Mouse (Mus musculus): ENCODE results near the gene Gpr156. TPM values are rescaled to one million over a fixed set of nuclear protein-coding genes. Genes with fewer than 3 reads are reported as not detected.

Gene Gpr156
- polyA plus RNA-seq (2015; fragmentation: Nextera tagmentation; extraction: Ambion mirVana), result 3.3 and 4.0 TPM in 2 replicates

- H3K36me3 ChIP-seq, result no peaks in the 10 kb centered on the region
- ATAC-seq (ENCODE audit: low FRiP score), result peak; percentile 90
- peak within 1 kb of the TSS; percentile 61 for H3K4me3 ChIP-seq (replicated peaks)
- WGBS, result 1% methylated on average over 52 of the region's 53 CpGs
- H3K9me3 ChIP-seq (replicated peaks), result 0 out of 2 replicates have a peak, but pooled peaks cover 2% of the 10 kb centered on the region
- peaks cover 26% of the 10 kb centered on the region for H3K4me1 ChIP-seq
- no peak within 1 kb of the TSS for H3K27ac ChIP-seq (replicated peaks)
- H3K4me2 ChIP-seq, result peak within 1 kb of the TSS; percentile 95
- peak within 1 kb of the TSS; percentile 67 for H3K9ac ChIP-seq (replicated peaks)
- no peaks in the 10 kb centered on the region for H3K27me3 ChIP-seq (replicated peaks)
Measured at GRCm38 (mm10) chr16:37916138-37916817, at the start of gene Gpr156. TSS of gene Gpr156 (plus strand) at chr16:37916496.

- H3K4me1 ChIP-seq, result peaks cover 31% of the 10 kb centered on the region
- no peaks in the 10 kb centered on the region for H3K9me3 ChIP-seq (replicated peaks)
- peak within 1 kb of the TSS; percentile 98 for H3K4me3 ChIP-seq (replicated peaks)
- no peaks in the 10 kb centered on the region for H3K27me3 ChIP-seq (replicated peaks)
- ATAC-seq (ENCODE audit: low FRiP score), result peak; percentile 97
- WGBS, result under 1% methylated on average over 81 of the region's 86 CpGs
- peak within 1 kb of the TSS; percentile 99 for H3K27ac ChIP-seq (replicated peaks)
- no peaks in the 10 kb centered on the region for H3K36me3 ChIP-seq
- H3K9ac ChIP-seq (replicated peaks), result peak within 1 kb of the TSS; percentile 98
- H3K4me2 ChIP-seq, result peak within 1 kb of the TSS; percentile 69
Measured at GRCm38 (mm10) chr16:37867791-37868505, 48.3 kb upstream of the Gpr156 start, which contains the start of gene Lrrc58. TSS of gene Lrrc58 (plus strand) at chr16:37868389.

- H3K9me3 ChIP-seq (replicated peaks), result no peaks in the 10 kb centered on the region
- H3K4me2 ChIP-seq, result peak overlapping the region; percentile 69
- H3K27ac ChIP-seq (replicated peaks), result peak overlapping the region; percentile 99
- peaks cover 34% of the 10 kb centered on the region for H3K4me1 ChIP-seq
- no peaks in the 10 kb centered on the region for H3K36me3 ChIP-seq
- under 1% methylated on average over 86 of the region's 87 CpGs for WGBS
- ATAC-seq (ENCODE audit: low FRiP score), result peak; percentile 79
- peak overlapping the region; percentile 98 for H3K4me3 ChIP-seq (replicated peaks)
- no peaks in the 10 kb centered on the region for H3K27me3 ChIP-seq (replicated peaks)
- peak overlapping the region; percentile 98 for H3K9ac ChIP-seq (replicated peaks)
Measured at GRCm38 (mm10) chr16:37868506-37869469, 47.5 kb upstream of the Gpr156 start.

- H3K9ac ChIP-seq (replicated peaks), result peak overlapping the region; percentile 98
- H3K4me1 ChIP-seq, result peaks cover 34% of the 10 kb centered on the region
- H3K4me3 ChIP-seq (replicated peaks), result peak overlapping the region; percentile 98
- no peak for ATAC-seq (ENCODE audit: low FRiP score)
- peak overlapping the region; percentile 99 for H3K27ac ChIP-seq (replicated peaks)
- peak overlapping the region; percentile 69 for H3K4me2 ChIP-seq
- H3K36me3 ChIP-seq, result no peaks in the 10 kb centered on the region
- H3K9me3 ChIP-seq (replicated peaks), result no peaks in the 10 kb centered on the region
- H3K27me3 ChIP-seq (replicated peaks), result no peaks in the 10 kb centered on the region
- 33% methylated on average over 4 of the region's 4 CpGs for WGBS
Measured at GRCm38 (mm10) chr16:37869470-37870231, 46.6 kb upstream of the Gpr156 start.

- H3K9ac ChIP-seq (replicated peaks), result no peak overlapping the region
- ATAC-seq (ENCODE audit: low FRiP score), result no peak
- peaks cover 34% of the 10 kb centered on the region for H3K4me1 ChIP-seq
- 74% methylated on average over 4 of the region's 4 CpGs for WGBS
- peak overlapping the region; percentile 69 for H3K4me2 ChIP-seq
- no peak overlapping the region for H3K27ac ChIP-seq (replicated peaks)
- no peak overlapping the region for H3K4me3 ChIP-seq (replicated peaks)
- no peaks in the 10 kb centered on the region for H3K36me3 ChIP-seq
- no peaks in the 10 kb centered on the region for H3K9me3 ChIP-seq (replicated peaks)
- no peaks in the 10 kb centered on the region for H3K27me3 ChIP-seq (replicated peaks)
Measured at GRCm38 (mm10) chr16:37871112-37871715, 45.1 kb upstream of the Gpr156 start.

GRCm38 (mm10) chr16:37874501-37875235 is 41.6 kb upstream of the Gpr156 start:
- H3K27ac ChIP-seq (replicated peaks), result no peak overlapping the region

GRCm38 (mm10) chr16:37877406-37877805 is 38.9 kb upstream of the Gpr156 start:
- Histone ChIP-seq H3K36me3 (peaks cover 39% of the 10 kb centered on the region), H3K4me3 (replicated peaks) (no peak overlapping the region), H3K4me1 (peaks cover 12% of the 10 kb centered on the region), H3K27me3 (replicated peaks) (no peaks in the 10 kb centered on the region), H3K4me2 (no peak overlapping the region), H3K27ac (replicated peaks) (no peak overlapping the region), H3K9me3 (replicated peaks) (no peaks in the 10 kb centered on the region), H3K9ac (replicated peaks) (no peak overlapping the region)
- no peak for ATAC-seq (ENCODE audit: low FRiP score)
- 100% methylated on average over 3 of the region's 3 CpGs for WGBS

More at GRCm38 (mm10) chr16:37874501-37875235, 41.6 kb upstream of the Gpr156 start:
- no peak overlapping the region for H3K4me3 ChIP-seq (replicated peaks)
- peaks cover 16% of the 10 kb centered on the region for H3K36me3 ChIP-seq
- no peak overlapping the region for H3K9ac ChIP-seq (replicated peaks)
- no peaks in the 10 kb centered on the region for H3K9me3 ChIP-seq (replicated peaks)
- H3K4me2 ChIP-seq, result no peak overlapping the region
- H3K27me3 ChIP-seq (replicated peaks), result no peaks in the 10 kb centered on the region
- WGBS, result 79% methylated on average over 4 of the region's 4 CpGs
- no peak for ATAC-seq (ENCODE audit: low FRiP score)
- H3K4me1 ChIP-seq, result peaks cover 33% of the 10 kb centered on the region

GRCm38 (mm10) chr16:37878951-37879505 is 37.3 kb upstream of the Gpr156 start:
- Histone ChIP-seq H3K9ac (replicated peaks) (no peak overlapping the region), H3K4me2 (no peak overlapping the region), H3K27ac (replicated peaks) (no peak overlapping the region), H3K4me1 (peaks cover 6% of the 10 kb centered on the region; the same call in 1 of the 2 replicates), H3K27me3 (replicated peaks) (no peaks in the 10 kb centered on the region), H3K36me3 (peaks cover 55% of the 10 kb centered on the region), H3K9me3 (replicated peaks) (no peaks in the 10 kb centered on the region), H3K4me3 (replicated peaks) (no peak overlapping the region)
- WGBS, result 88% methylated on average over 7 of the region's 7 CpGs
- ATAC-seq (ENCODE audit: low FRiP score), result no peak

DNA sequence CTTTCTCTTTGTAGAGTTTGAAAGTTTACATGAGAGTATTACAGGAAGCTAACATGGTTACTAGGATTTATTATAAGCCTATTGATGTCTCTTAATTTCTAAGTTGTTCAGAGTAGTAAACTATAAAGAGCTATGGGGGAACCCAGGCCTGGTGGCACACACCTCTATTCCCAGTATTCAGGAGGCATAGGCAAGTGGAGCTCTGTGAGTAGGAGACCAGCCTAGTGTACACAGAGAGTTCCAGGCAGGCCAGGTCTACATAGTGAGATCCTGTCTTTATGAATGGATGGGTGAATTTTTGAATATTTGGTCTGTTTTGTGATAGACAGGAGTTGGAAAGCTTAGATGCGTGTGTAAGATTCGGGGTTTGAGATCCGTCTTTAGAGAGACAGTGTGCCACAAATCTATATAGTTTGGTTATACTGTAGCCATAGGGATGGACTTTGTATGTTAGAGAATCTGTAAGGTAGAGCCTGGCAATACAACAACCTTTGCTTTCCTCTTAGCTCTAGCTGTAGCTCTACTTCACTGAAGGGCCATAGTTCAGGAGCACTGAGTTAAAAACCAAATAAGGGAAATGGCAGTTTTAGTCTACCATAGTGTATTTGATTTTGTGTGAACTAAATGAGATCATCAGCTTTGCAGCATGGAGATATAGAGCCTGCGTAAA is 36.4 kb upstream of the Gpr156 start:
- no peak for ATAC-seq (ENCODE audit: low FRiP score)
- Histone ChIP-seq H3K36me3 (peaks cover 58% of the 10 kb centered on the region), H3K4me2 (no peak overlapping the region), H3K4me1 (peaks cover 6% of the 10 kb centered on the region; the same call in 1 of the 2 replicates), H3K9ac (replicated peaks) (no peak overlapping the region), H3K27ac (replicated peaks) (no peak overlapping the region), H3K4me3 (replicated peaks) (no peak overlapping the region), H3K27me3 (replicated peaks) (no peaks in the 10 kb centered on the region), H3K9me3 (replicated peaks) (no peaks in the 10 kb centered on the region)
- 97% methylated on average over 4 of the region's 4 CpGs for WGBS
